Mouse (Mus musculus) limb, embryonic 12.5 days (tissue): Measurements from ENCODE around the gene Hmgn2. TPM values are rescaled to one million over a fixed set of nuclear protein-coding genes. Genes with fewer than 3 reads are reported as not detected.

ENCODE experiments used
- ATAC-seq: fragments of 200-750 bp; cut with Nextera tagmentation; 2 replicates; pipeline ENCODE4 v1.8.0; 2017; ENCODE audit warnings: low read depth, moderate TSS enrichment; ENCODE audit not compliant: insufficient number of reproducible peaks, insufficient read depth, low FRiP score, low TSS enrichment
- H3K27ac ChIP-seq: fragments of 300-500 bp; sonication (generic); 2 replicates; pipeline ENCODE4 v1.5.1; 2016; ENCODE audit warnings: mild to moderate bottlenecking, moderate library complexity
- H3K27me3 ChIP-seq: fragments of 300-500 bp; sonication (generic); 2 replicates; pipeline ENCODE4 v1.6.1; 2016; ENCODE audit warnings: mild to moderate bottlenecking, moderate library complexity
- H3K36me3 ChIP-seq: fragments of 300-500 bp; sonication (generic); 2 replicates; pipeline ENCODE4 v1.6.1; 2016; ENCODE audit warnings: mild to moderate bottlenecking, moderate library complexity
- H3K4me1 ChIP-seq: fragments of 300-500 bp; sonication (generic); replicated peaks from 2 replicates; pipeline ENCODE4 v1.6.1; 2016
- H3K4me2 ChIP-seq: fragments of 300-500 bp; sonication (generic); 2 replicates; pipeline ENCODE4 v1.6.1; 2016; ENCODE audit warnings: mild to moderate bottlenecking, moderate library complexity
- H3K4me3 ChIP-seq: fragments of 300-500 bp; sonication (generic); replicated peaks from 2 replicates; pipeline ENCODE4 v1.5.1; 2016; ENCODE audit warnings: mild to moderate bottlenecking
- H3K9ac ChIP-seq: fragments of 300-500 bp; sonication (generic); replicated peaks from 2 replicates; pipeline ENCODE4 v1.6.1; 2016; ENCODE audit warnings: mild to moderate bottlenecking, moderate library complexity
- H3K9me3 ChIP-seq: fragments of 300-500 bp; sonication (generic); 2 replicates; pipeline ENCODE4 v1.6.1; 2016; ENCODE audit warnings: mild to moderate bottlenecking, moderate library complexity
- WGBS: fragments of 180-500 bp; shearing (Covaris S2); methylation state at CpG from one replicate; pipeline ENCODE4 v1.1.7; 2016; 5-methylcytosine and 5-hydroxymethylcytosine counted together
- polyA plus RNA-seq: library from polyadenylated mRNA; unstranded; fragments of >200 nt; fragmentation: Nextera tagmentation; extraction: Ambion mirVana; gene quantifications from 2 replicates; pipeline ENCODE4 v1.2.1, GENCODE M21; 2016

Hmgn2 gene
- 3,165 and 3,185 TPM in 2 replicates for polyA plus RNA-seq

DNA sequence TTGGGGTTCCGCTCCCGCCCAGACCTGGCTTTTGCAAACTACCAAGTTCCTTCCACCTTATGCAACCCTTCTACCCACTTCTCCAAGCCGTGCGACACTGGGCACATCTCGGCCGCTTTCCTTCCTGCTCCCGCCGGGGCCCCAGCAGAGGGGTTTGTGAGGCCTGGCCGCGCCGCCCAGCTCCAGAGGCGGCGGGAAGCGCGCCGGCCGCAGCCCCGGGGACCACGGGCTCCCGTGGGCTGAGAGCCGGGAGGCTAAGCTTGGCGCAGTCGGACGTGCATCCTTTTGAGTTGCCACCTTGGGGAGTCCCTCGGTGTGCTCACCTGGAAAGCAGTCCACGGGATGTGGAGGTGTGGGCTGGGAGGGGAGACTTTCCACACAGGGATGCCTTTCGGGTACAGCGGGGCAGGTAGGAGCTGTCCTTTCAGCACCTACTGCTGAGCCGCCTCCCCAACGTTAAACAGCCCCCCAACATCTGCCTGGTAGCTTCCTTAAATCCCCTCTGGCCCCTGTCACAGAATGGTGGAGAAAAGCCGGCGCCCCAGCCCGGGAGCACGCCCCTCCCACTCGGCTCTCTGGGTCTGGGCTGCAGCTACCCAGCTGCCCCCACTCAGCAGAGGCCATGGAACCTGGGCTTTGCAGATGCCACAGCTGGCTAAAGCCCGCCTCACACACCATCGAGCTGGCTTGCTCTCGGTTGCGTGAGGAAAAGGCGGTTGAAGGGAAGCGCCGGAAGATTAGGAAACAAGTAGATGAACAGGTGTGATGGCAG is at the start of gene Hmgn2:
TSS of gene Hmgn2 (minus strand) at position 501 of the 772 bp plus-strand sequence.
- Histone ChIP-seq H3K4me2 (peak within 1 kb of the TSS; percentile 77), H3K36me3 (peaks cover 63% of the 10 kb centered on the region), H3K4me1 (peaks cover 30% of the 10 kb centered on the region), H3K27me3 (no peaks in the 10 kb centered on the region), H3K9me3 (no peaks in the 10 kb centered on the region), H3K9ac (peak within 1 kb of the TSS; percentile 99), H3K4me3 (peak within 1 kb of the TSS; percentile 77), H3K27ac (peak within 1 kb of the TSS; percentile 100)
- WGBS, result 1% methylated on average over 42 of the region's 42 CpGs
- ATAC-seq, result peak; percentile 57

DNA sequence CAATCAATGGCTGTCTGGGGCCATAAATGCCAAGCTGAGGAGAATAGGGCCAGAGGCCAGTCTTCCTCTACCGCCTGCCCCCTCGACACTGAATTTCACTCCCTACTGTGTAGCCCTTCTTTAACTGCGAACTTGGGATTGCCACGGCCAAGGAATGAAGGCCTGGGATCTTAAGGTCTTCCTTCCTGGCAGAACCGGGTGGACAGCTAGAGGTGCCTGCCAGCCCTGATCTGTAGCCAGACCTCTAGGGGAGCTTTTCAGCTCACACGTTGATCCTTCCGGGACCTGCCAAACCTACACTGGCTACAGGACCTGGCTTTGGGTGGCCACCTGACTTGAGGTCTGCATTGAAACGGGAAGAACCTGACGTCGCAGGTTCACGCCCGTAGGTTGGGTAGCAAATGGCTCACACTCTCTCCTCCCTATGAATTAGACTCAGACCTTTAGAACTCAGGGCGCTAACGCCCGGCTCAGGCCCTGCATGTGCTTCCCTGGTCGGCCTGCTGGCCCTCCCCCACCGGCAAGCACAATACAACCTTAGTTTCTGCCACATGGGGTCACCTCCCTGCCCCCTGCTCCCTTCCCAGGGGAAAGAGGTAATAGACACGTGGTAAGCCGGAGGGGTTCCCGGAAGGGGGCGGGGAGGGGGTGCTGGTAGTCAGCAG is 48.9 kb upstream of the Hmgn2 start:
- peak overlapping the region; percentile 12; the same call in 1 of the 2 replicates for H3K9ac ChIP-seq
- ATAC-seq, result no peak
- H3K36me3 ChIP-seq, result no peaks in the 10 kb centered on the region
- no peaks in the 10 kb centered on the region for H3K9me3 ChIP-seq
- H3K4me3 ChIP-seq, result peak overlapping the region; percentile 37
- peak overlapping the region; percentile 66 for H3K4me2 ChIP-seq
- peak overlapping the region; percentile 1; the same call in 1 of the 2 replicates for H3K27ac ChIP-seq
- under 1% methylated on average over 21 of the region's 21 CpGs for WGBS
- H3K4me1 ChIP-seq, result peaks cover 50% of the 10 kb centered on the region
- H3K27me3 ChIP-seq, result peaks cover 38% of the 10 kb centered on the region

DNA sequence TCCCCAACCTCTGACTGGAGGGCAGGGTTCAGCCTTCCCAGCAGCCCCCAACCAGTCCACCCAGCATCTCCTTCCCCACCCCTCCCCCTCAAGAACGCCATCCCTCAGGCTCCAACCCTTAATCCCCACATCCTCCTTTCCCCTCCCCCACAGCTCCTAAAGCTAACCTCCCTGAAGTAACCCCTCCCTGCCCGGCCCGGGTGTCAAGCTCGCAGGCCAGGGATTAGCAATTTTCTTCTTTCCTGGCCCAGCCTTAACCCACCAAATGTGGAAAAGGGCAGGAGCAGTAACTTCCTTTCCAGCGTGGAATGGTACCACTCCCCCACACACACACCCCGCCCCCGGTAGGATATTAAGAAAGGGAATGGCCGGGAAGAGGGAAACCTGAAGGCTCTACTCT is 48.3 kb upstream of the Hmgn2 start:
- peak overlapping the region; percentile 12; the same call in 1 of the 2 replicates for H3K9ac ChIP-seq
- no peak overlapping the region; the same call in 1 of the 2 replicates for H3K4me3 ChIP-seq
- H3K27ac ChIP-seq, result peak overlapping the region; percentile 1; the same call in 1 of the 2 replicates
- H3K4me1 ChIP-seq, result peaks cover 55% of the 10 kb centered on the region
- H3K36me3 ChIP-seq, result no peaks in the 10 kb centered on the region
- H3K9me3 ChIP-seq, result no peaks in the 10 kb centered on the region
- no peak for ATAC-seq
- peak overlapping the region; percentile 66 for H3K4me2 ChIP-seq
- H3K27me3 ChIP-seq, result peaks cover 38% of the 10 kb centered on the region
- WGBS, result 1% methylated on average over 8 of the region's 8 CpGs

DNA sequence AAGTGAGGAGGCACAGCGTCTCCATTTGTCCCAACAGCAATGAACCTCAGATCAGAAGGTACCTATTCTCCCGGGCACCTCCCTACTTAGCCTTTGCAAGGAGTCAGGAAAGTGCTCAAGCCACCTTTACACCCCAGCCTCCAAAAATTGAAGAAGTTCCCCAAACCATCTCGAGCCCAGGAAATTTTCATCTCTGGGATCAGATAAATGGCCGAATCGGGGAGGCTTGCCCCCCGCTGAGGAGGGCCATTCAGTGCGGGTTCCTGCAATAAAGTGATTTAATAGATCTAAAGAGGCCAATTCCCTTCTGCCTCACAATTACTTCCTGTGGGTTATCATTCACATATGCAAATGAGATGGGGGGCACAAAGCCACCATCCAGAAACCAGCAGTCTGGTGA is 47.8 kb upstream of the Hmgn2 start:
- no peaks in the 10 kb centered on the region for H3K36me3 ChIP-seq
- H3K4me2 ChIP-seq, result peak overlapping the region; percentile 66
- ATAC-seq, result no peak
- no peak overlapping the region for H3K4me3 ChIP-seq
- 3% methylated on average over 7 of the region's 7 CpGs for WGBS
- H3K4me1 ChIP-seq, result peaks cover 61% of the 10 kb centered on the region
- peaks cover 38% of the 10 kb centered on the region for H3K27me3 ChIP-seq
- no peak overlapping the region for H3K27ac ChIP-seq
- H3K9me3 ChIP-seq, result no peaks in the 10 kb centered on the region
- peak overlapping the region; percentile 8; the same call in 1 of the 2 replicates for H3K9ac ChIP-seq

DNA sequence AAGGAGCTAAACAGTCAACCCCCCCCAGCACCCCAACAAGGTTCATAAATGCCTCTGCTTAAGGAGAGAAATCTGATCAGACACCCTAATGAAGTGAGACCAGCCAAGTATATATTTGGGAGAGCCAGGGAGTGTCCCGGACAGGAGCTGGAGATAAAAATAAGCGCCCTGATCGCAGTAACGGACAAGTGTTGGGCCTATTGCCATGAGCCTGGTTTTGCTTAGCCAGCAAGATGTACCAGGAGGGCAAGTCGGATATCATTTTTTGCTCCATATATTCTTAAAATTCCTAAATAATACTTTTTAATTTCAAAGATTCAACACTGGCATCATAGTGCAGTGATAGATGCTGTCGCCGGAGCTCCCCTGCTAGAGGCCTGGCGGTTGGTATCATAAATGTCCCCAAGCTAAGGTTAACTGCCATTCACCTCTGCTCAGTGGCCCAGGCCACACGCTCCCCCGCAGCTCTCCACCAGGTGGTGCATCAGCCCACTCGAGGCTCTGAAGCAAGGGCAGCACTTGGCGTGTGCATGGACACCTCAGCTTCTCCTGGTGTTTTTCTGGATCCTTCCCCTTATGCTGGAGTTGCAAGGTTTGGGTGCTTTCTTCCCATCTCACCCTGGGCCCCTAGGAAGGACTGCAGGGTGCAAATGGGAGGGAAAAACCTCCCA is 44.5 kb upstream of the Hmgn2 start:
- no peak overlapping the region for H3K9ac ChIP-seq
- no peak for ATAC-seq
- H3K9me3 ChIP-seq, result no peaks in the 10 kb centered on the region
- no peaks in the 10 kb centered on the region for H3K36me3 ChIP-seq
- 42% methylated on average over 12 of the region's 12 CpGs for WGBS
- no peak overlapping the region for H3K4me3 ChIP-seq
- H3K4me2 ChIP-seq, result no peak overlapping the region
- H3K27ac ChIP-seq, result no peak overlapping the region
- peaks cover 13% of the 10 kb centered on the region for H3K27me3 ChIP-seq
- peaks cover 40% of the 10 kb centered on the region for H3K4me1 ChIP-seq

DNA sequence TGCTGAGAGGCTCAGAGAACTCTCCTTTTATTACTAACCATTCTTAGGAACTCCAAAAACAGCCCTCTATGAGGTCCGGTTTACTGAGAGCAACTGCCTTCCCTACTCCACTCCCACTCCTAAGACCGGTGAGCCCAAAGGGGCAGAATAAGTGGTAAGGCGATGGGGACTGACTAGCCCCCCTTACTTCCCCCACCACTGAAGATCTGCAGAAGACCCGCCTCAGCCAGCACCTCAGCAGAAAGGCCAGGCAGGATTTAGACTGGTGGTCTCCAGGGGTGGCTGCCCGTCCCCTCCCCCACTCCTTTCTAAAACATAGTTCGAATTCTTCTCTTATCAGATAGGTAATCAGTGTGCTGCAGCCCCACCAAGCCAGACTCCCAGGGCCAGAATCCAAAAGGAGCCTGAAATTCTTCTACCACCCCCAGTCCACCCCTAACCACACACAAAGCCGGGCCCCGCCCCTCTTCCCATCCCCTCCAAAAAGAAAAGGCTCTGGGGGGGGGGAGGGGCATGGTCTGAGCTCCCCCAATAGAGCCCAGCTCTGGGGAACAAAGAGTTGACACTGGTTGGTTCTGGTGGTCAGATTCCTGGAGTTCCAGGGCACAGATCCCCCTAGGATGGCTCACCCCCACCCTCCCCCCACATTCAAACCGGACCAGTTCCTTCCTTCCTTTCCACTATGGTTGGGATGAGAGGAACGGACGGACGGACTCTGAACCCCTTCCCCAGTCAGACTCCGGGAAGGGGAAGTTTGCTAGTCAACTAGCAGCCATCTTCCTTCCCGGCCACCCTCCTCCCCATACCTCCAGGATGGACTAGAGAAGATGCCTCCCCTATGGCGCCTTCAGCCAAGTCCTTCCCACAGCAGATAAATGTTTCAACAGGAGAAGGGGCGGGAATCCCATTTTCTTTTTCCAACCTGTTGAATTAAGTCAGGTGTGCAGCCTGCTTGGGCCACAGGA is 43.3 kb upstream of the Hmgn2 start:
- no peak for ATAC-seq
- no peaks in the 10 kb centered on the region for H3K36me3 ChIP-seq
- WGBS, result 21% methylated on average over 16 of the region's 16 CpGs
- H3K9ac ChIP-seq, result no peak overlapping the region
- no peak overlapping the region for H3K4me2 ChIP-seq
- H3K4me1 ChIP-seq, result peaks cover 27% of the 10 kb centered on the region
- H3K27ac ChIP-seq, result no peak overlapping the region
- no peak overlapping the region for H3K4me3 ChIP-seq
- 0 out of 2 replicates have a peak, but pooled peaks cover 1% of the 10 kb centered on the region for H3K27me3 ChIP-seq
- no peaks in the 10 kb centered on the region for H3K9me3 ChIP-seq

DNA sequence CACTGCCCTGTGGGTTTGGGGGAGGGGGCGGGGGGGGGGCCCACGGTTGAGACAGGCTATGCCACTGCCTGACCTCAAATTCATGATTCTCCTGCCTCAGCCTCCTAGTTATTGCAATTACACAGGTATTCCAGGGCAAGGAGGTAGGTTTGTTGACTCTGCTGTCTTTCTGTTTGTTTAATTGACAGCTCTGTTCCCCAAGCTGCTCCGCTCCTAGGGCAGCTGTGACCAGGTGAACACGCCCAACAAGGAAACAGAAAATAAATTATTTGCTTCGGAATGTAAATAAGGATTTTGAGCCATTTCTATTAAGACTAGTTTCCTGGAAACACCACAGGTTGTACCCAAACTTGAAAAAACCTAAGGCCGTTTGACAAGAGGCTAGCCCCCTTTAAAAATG is 41.3 kb upstream of the Hmgn2 start:
- Histone ChIP-seq H3K27me3 (no peaks in the 10 kb centered on the region), H3K4me1 (peaks cover 14% of the 10 kb centered on the region), H3K4me3 (no peak overlapping the region), H3K9me3 (no peaks in the 10 kb centered on the region), H3K27ac (no peak overlapping the region), H3K4me2 (no peak overlapping the region), H3K9ac (no peak overlapping the region), H3K36me3 (no peaks in the 10 kb centered on the region)
- 71% methylated on average over 6 of the region's 6 CpGs for WGBS
- ATAC-seq, result no peak

DNA sequence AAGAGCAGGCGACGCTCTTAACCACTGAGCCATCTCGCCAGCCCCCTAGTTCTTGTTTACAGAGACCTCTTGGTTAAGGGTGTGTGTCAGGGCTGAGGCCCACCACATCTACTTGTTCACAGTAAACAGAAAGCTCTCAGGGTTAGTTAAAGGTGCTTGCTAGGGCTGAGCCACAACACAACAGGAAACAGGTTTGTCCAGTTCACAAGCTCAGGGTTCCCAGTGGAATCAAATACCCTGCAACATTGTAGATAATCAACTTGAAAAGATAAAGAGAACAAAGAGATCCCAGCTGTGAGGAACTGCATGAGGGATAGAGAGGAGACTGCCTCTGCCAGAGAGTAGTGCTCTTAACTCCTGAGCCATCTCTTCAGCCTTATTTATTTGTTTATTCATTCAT is 38.4 kb upstream of the Hmgn2 start:
- WGBS, result 83% methylated on average over 3 of the region's 3 CpGs
- Histone ChIP-seq H3K36me3 (no peaks in the 10 kb centered on the region), H3K9ac (no peak overlapping the region), H3K27ac (no peak overlapping the region), H3K4me2 (no peak overlapping the region), H3K27me3 (no peaks in the 10 kb centered on the region), H3K4me1 (peaks cover 8% of the 10 kb centered on the region), H3K4me3 (no peak overlapping the region), H3K9me3 (no peaks in the 10 kb centered on the region)
- ATAC-seq, result no peak

DNA sequence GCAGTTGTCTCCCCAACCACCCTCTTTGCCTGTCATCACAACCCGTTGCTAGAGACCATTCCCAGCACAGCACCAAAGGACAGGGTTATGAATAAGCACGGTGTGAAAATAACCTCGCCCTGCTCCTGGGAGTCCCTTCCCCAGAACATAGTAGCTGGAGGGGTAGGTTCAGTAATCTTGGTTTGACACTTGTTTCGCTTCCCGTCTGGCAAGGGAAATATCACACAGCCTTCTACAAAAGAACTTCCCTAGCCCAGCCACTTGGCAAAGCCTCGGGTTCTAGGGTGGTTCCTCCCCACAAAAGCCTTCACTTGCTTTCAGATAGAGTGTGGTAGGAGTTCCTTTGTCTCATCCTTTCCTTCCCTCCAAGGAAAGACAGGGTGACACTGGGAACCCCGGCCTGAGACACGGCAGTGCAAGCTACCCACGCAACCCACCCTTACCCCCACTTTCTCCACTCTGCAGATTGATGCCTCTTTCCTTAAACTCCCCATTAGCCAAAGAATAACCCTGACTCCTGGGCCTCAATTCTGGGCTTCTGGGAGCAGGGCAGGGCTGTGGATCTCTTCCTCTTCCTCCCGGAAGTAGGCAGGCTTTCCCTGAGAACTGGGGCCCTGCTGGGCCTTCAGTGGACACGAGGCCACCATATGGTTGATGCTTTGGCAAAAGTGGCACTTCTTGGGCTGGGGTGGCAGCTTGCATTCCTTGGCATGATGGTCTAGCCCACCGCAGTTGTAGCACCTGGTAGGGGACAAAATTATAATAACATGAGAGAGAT is 37.3 kb upstream of the Hmgn2 start:
- Histone ChIP-seq H3K9ac (no peak overlapping the region), H3K27ac (no peak overlapping the region), H3K9me3 (no peaks in the 10 kb centered on the region), H3K4me1 (no peaks in the 10 kb centered on the region), H3K36me3 (no peaks in the 10 kb centered on the region), H3K4me3 (no peak overlapping the region), H3K4me2 (no peak overlapping the region), H3K27me3 (no peaks in the 10 kb centered on the region)
- ATAC-seq, result no peak
- 86% methylated on average over 12 of the region's 12 CpGs for WGBS

DNA sequence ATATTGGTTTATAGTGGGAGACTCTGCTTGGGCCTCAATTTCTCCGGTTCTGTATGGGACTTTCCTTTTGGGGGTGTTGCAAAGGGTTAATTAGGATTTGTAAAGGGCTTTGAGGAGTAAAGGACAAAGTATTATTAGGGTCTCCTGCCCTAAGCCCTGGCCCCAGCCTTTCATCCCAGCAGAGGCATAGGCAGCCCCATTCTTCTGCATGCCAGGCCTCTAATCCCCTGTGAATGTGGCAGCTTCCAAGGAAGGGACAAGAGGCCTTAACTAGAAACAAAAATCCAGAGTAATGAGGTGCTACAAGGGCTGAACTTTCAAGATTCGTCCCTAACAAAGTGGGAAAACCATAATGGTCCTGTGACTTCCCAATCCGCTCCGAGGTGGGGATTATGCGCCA is 34.5 kb upstream of the Hmgn2 start:
- Histone ChIP-seq H3K36me3 (no peaks in the 10 kb centered on the region), H3K4me1 (peaks cover 9% of the 10 kb centered on the region), H3K9me3 (no peaks in the 10 kb centered on the region), H3K4me3 (no peak overlapping the region), H3K27ac (no peak overlapping the region), H3K27me3 (no peaks in the 10 kb centered on the region), H3K4me2 (no peak overlapping the region), H3K9ac (no peak overlapping the region)
- 61% methylated on average over 5 of the region's 5 CpGs for WGBS
- ATAC-seq, result no peak
